Mouse (Mus musculus): ENCODE measurements around the gene Akap2.

The Akap2 gene

GRCm38 (mm10) chr4:57793989-57794388, 76.5 kb downstream of the Akap2 start:
- no peak for DNase-seq (ENCODE audit: low read depth in 1 of 2, low spot score in 2 of 2)

GRCm38 (mm10) chr4:57794547-57794946, 77.1 kb downstream of the Akap2 start:
- DNase-seq (ENCODE audit: low read depth in 1 of 2, low spot score in 2 of 2): no peak

GRCm38 (mm10) chr4:57797548-57798285, 80.3 kb downstream of the Akap2 start:
- no peak for DNase-seq (ENCODE audit: low read depth in 1 of 2, low spot score in 2 of 2)

DNA sequence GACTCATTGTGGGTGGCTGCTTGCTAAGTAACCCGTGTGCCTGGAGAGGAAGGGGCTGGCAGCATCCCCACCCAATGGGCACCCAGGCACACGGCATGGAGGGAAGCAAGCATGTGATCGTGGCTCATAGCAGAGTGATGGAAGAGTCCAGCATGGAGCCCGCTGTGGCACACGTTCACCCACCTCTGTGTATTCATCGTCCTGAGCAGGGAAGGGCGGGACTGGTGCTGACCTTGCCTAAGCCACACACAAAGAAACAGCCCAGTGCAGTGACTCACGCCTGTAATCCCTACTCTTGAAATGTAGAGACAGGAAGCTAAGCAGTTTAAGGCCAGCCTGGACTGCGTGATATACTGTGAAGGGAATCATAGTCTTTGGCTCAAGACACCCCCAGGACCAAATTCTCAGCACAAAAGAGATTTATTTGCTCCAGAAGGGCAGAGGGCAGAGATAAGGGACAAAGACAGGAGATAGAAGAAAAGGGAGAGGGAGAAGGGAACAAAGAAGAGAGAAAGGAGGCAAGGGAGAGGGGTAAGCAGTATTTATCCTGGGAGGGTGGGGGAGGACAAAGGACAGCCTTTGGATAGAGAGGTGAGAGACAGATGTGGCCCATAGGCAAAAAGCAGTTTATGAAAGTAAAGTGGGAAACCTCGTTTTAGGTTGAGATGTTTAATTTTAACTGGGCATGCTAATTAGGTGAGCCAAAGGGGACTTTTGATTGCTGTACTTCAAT, 81.0 kb downstream of the Akap2 start:
- DNase-seq (ENCODE audit: low read depth in 1 of 2, low spot score in 2 of 2): no peak

DNA sequence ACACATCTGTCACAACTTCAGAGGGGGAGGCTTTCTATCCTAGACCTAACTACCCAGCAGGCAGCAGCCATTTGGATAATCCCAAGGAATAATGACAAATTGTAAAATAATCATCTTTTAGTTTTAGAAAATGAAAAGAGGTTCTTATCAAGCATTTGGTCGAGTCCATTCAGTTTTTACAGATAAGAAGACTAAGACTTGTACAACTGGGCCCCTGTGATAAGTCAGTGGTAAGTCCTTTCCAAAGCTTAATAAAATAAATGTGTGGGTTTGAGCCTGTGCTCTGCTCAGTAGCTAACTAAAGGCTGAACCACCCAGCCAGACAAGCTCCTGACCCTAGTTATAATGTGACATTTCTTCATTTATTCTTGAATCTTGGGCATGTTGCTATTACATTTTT, 81.8 kb downstream of the Akap2 start:
- DNase-seq (ENCODE audit: low read depth in 1 of 2, low spot score in 2 of 2): no peak

DNA sequence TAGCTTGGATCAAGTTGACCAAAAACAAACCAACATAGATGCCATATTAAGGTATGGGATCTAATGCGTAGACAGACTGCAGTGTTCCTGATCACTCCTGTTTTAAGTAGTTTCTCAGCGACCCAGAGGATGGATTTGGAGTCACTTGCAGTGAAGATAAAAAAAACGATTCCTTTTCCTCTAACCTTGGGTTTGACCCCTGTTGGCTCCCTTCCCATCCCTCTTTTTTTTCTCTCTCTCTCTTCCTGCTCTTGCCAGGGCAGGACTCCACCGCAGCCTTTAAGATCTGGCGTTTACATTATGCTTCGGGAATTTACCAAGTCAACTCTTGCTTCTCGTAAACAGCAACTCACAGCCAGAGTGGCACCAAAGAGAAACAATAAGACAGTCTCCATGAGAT, 83.8 kb downstream of the Akap2 start:
- no peak for DNase-seq (ENCODE audit: low read depth in 1 of 2, low spot score in 2 of 2)

DNA sequence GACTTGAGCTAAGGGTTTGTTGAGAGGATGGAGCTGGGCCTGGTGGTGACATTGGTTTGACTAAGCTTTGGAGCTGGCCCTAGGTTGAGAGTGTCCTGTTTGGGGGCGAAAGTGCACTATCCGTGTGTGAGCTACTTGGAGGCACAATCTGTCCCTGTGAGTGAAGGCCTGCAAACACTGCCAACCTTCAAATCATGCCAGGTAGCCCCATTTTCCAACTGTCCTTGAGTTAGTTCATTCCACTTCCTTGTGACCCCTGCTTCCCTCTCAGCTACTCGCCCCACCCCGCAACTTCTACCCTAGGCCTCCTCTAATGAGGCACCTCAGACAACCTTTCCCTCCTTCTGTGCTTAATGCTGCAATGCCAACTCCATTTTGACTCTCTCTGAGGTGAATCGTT, 84.5 kb downstream of the Akap2 start:
- no peak for DNase-seq (ENCODE audit: low read depth in 1 of 2, low spot score in 2 of 2)

DNA sequence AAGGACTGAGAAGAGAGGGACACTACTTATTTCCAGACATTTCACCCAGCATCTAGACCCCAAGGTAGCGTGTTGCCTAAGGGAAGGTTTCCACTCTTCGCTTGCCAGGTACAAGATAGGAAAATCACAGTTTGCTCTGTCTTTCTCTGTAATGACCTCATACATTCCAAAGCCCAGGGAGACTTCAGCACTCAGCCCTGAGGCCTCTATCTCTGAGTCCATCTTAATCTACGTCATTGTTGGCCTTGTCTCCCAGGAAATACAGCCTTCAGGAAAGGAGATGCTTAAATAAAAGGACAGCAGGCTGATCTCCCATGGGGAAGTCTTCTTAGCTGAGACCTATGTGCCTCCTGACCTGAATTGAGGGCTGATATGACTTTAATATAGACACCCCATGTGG, 85.0 kb downstream of the Akap2 start:
- DNase-seq (ENCODE audit: low read depth in 1 of 2, low spot score in 2 of 2): no peak

DNA sequence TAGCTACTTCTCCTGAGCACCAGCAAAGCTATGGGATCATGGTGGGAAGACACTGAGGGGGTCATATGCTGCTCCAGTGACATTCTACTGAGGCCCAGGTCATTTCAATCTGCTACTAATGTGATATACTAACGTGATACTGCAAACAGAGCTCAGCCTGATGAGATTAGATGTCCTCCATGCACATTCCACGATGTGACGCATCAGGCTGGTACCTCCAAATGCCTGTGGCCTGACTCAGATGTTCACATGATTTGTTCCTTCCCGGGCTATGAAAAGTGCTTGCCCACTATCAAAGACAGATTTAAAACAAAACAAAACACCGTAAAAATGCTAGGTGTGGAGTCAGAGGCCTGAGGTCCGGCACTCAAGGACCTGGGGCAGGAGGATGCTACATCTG, 87.4 kb downstream of the Akap2 start:
- DNase-seq (ENCODE audit: low read depth in 1 of 2, low spot score in 2 of 2): no peak

GRCm38 (mm10) chr4:57809449-57809848, 92.0 kb downstream of the Akap2 start:
- DNase-seq (ENCODE audit: low read depth in 1 of 2, low spot score in 2 of 2): no peak

- DNase-seq (ENCODE audit: low read depth in 1 of 2, low spot score in 2 of 2): no peak
Measured at GRCm38 (mm10) chr4:57812075-57812474, 94.6 kb downstream of the Akap2 start.

- DNase-seq (ENCODE audit: low read depth in 1 of 2, low spot score in 2 of 2): no peak
Measured at GRCm38 (mm10) chr4:57812916-57813575, 95.6 kb downstream of the Akap2 start.

- DNase-seq (ENCODE audit: low read depth in 1 of 2, low spot score in 2 of 2): no peak
Measured at GRCm38 (mm10) chr4:57813576-57813945, 96.1 kb downstream of the Akap2 start.

DNA sequence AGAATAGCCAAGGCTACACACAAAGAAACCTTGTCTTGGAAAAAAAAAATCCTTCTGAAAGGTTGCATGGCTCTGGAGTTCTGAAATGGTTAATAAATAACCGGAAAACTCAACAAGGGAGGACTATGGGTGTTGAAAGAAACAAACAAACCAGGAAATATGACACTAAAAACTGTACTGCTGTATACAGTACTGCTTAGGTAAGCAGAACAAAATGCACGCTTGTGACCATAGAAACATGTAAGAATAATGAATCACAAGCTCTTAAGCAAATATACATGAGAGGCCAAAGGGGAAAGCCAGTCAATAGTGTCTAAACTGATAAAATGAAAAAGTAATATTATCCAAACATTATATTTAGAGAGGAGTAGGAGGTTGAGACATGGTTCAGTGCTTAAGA, 97.9 kb downstream of the Akap2 start:
- DNase-seq (ENCODE audit: low read depth in 1 of 2, low spot score in 2 of 2): no peak

DNA sequence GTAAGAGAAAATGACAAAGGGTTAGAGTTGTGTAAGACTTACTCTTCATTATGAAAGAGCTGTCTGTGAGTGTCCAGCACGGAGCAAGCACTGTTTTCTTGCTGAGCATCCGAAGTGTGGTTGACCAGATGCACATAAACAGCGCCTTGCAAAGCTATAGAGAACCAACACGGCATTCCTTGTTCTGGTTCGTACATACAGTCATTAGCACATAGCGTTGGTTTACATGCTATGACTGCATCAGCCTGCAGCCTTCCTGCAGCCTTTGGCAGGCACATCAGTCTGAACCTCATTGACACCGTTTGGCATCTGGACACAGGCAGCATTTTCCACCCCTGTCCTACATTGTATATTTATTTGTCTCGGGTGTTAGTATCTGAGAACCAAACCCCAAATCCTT, 98.7 kb downstream of the Akap2 start:
- DNase-seq (ENCODE audit: low read depth in 1 of 2, low spot score in 2 of 2): no peak

- DNase-seq (ENCODE audit: low read depth in 1 of 2, low spot score in 2 of 2): no peak
Measured at GRCm38 (mm10) chr4:57820839-57821374, 103.5 kb downstream of the Akap2 start.

DNA sequence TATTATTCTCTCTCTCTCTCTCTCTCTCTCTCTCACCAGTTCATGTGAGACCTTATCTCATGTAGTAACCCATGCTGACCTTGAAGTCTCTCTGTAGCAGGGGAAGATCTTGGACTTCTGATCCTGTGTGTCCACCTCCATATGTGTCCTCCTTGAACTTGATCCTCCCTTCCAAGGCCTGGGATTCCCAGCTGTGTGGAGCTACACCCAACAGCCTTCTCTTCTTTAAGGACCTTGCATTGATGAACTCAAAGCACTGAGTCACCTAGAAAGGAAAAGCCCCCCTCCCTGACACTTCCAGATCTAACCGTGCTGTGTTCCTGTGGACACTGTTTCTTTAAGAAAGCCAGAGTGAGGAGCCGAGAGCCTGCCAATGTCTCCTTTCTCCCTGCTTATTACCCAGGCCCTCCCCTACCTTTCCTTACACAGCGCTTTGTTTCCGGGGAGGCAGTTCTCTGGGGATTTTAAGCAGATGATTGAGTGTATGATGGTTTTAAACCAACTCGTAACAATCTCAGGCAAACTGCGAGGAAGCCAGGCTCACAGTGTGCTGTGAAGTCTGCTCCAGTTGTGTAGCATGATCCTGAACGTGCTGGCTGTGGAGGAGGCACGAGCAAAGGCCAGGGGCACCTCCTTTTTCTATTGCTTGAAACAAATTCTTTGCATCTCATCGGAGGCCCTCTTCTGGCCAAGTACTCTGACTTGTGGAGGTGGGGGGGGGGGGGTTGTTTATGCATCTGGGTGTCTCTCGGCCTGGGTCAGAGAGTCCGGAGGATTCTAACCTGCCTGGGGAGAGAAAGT, 104.3 kb downstream of the Akap2 start:
- no peak for DNase-seq (ENCODE audit: low read depth in 1 of 2, low spot score in 2 of 2)

GRCm38 (mm10) chr4:57822641-57823040, 105.2 kb downstream of the Akap2 start:
- no peak for DNase-seq (ENCODE audit: low read depth in 1 of 2, low spot score in 2 of 2)

DNA sequence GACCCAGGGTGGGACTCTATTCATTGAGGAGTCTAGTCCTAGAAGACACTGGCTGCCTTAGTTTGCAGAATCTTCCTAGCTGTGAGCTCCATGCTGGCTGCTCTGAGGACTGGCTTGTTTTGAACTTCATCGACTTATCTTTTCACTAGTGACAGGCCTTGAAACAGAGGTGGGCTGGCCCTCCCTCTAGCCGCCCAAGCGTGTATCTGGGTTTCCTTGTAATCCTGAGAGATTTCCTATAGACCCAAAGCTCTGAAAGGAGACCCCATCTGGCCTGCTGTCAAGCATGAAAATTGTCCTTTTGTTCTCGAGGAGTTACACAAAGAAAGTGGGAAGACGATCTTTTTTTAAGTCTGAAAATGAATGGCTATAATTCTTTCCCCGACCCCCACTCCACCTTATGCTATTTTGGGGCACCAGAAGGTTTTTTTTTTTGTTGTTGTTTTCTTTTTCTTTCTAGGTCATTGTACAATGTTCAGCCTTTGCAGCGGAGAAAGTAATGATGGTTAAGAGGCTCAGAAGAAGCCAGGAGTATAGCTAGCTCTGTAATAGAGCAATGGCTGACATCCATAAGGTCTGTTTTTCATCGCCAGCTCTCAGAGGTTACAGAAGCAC, 107.3 kb downstream of the Akap2 start:
- no peak for DNase-seq (ENCODE audit: low read depth in 1 of 2, low spot score in 2 of 2)

GRCm38 (mm10) chr4:57826272-57826671, 108.8 kb downstream of the Akap2 start:
- no peak for DNase-seq (ENCODE audit: low read depth in 1 of 2, low spot score in 2 of 2)

GRCm38 (mm10) chr4:57829131-57829530, 111.7 kb downstream of the Akap2 start:
- DNase-seq (ENCODE audit: low read depth in 1 of 2, low spot score in 2 of 2): no peak
